Mouse (Mus musculus) effector memory CD4-positive, alpha-beta T cell, adult 5 months (primary cell): ENCODE results near the gene Rab40b. TPM values are rescaled to one million over a fixed set of nuclear protein-coding genes. Genes with fewer than 3 reads are reported as not detected.

Experiments used
- polyA plus RNA-seq: library from polyadenylated mRNA; unstranded; fragments of 100-300 nt; shearing (Covaris generic); gene quantifications from one replicate; pipeline ENCODE4 v1.2.1, GENCODE M21; 2017

Gene Rab40b
- not detected for polyA plus RNA-seq

GRCm38 (mm10) chr11:121387750-121388553 lies at the start of gene Rab40b:
Rab40b (minus strand) TSS chr11:121388251.

DNA sequence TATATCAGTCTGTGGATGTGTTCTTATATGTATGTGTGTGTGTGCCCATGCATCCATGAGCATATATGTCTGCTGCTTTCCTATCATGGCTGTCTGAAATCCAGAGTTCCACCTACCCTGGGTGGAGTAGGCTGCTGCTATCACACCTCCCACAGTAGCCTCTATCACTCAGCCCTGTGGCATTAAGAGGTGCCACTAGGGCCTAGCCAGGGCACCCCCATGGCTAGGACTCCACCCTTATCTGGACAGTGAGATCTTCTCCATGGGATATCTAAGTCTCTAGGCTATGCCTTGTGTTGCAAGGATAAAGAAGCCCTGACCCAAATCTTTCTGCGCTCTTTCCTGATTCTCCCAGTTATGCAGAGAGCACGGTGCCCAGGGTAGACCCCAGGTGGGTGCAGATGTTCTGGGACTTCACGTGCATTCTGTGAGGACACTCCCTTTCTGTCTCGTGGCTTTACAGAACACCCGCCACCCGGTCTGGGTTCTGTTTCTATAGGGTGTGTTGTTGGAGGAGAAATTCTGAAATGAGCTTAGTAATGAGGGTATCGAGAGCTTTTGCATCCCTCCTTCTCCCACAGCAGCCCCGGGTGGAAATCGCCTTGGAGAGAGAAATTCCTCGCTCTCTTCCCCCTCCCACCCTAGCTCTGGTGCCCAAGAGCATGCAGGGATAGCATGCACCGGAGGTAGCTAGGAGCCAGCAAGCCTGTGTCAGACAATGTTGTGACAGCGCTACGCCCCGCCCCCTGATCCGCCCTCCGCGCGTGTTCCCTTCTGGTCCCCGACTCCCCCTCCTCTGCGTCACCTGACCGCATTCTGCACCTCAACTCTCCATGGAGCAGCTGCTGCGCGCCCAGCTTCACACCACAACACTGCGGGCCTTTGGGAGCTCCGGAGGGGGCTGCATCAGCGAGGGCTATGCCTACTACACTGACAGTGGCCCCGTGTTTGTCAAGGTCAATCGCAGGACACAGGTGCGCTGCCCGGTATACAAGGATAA lies 46.4 kb upstream of the Rab40b start, which contains the start of gene Fn3k:
TSS of gene Fn3k (plus strand) at position 758 of the 1,000 bp plus-strand sequence.

DNA sequence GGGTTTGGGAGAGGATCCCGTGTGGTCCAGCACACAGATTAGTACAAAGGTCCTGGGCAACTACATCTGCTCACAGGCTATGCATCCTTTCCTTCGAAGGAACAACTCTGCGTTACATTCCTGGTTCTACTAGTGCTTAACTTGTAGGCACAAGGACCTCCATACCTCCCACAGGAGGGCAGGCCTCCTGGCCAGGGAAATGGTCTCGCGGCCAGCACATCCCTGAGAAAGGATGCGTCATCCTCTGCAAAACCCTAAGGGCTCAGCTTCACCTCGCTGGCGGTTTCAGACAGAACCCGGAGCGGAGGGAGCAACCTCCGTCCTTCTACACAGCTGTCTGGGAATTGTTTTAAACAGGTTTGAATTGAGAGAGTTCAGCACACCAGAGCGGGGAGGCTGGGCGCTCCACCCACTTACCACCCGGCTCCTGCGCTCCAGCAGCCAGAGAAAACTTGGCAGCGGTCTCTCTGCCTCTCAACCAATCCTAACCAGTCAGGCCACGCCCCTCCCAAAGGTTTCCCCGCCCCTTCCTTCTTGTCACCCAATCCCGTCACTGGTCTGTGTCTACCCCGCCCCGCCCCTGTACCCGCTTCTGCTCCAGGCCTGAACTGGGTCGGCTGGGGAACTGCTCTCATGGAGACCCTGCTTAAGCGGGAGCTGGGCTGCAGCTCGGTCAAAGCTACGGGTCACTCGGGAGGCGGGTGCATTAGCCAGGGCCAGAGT lies 32.9 kb upstream of the Rab40b start, which contains the start of gene Fn3krp:
TSS of gene Fn3krp (plus strand) at position 572 of the 723 bp plus-strand sequence.

DNA sequence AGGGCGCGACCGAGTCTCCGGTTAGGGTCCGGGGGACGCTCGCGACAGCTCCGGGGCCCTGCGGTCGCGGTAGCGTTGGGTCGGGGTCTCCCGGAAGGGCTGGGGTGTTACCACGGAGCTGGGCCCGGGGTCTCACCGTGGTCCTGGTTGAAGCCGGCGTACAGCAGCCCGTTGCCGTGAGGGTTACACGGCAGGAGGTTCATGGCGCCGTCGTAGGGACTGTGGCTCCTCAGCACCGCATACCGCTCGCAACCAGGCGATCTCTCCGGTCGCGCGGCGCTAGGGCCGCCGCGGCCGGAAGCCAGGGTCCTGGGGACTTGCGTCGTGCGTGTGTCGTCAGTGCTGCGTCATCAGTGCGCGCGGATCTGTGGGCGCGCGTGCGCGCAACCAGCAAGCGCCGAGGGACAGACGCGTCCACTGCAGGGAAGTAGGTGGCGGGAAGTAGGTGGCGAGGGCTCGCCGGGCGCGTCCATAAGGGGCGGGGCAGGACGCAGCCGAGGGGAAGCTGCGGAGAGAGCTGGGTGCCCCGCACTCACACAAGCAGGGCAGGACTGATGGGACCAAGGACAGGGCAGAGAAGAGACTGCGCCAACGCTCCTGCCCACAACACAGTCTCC lies 33.9 kb downstream of the Rab40b start, which contains the start of gene Wdr45b:
TSS of gene Wdr45b (minus strand) at position 355 of the 617 bp plus-strand sequence.

Other genes starting within 250 kb of the Rab40b start
- not detected for gene Tex19.1, start 242.1 kb downstream of the Rab40b start, polyA plus RNA-seq
- gene Uts2r, start 228.0 kb downstream of the Rab40b start, polyA plus RNA-seq, result not detected
- gene Hexdc, start 183.8 kb downstream of the Rab40b start, polyA plus RNA-seq, result 2.5 TPM
- gene Ogfod3, start 183.5 kb downstream of the Rab40b start, polyA plus RNA-seq, result 12.4 TPM
- gene Cybc1, start 158.9 kb downstream of the Rab40b start, polyA plus RNA-seq, result 74.3 TPM
- 28.2 TPM for gene Narf, start 151.0 kb downstream of the Rab40b start, polyA plus RNA-seq
- 18.7 TPM for gene Foxk2, start 128.3 kb downstream of the Rab40b start, polyA plus RNA-seq
- 81.5 TPM for gene Wdr45b, start 33.8 kb downstream of the Rab40b start, polyA plus RNA-seq
- gene Fn3krp, start 33.1 kb upstream of the Rab40b start, polyA plus RNA-seq, result 0.29 TPM
- gene Fn3k, start 46.7 kb upstream of the Rab40b start, polyA plus RNA-seq, result not detected
- gene Tbcd, start 63.7 kb upstream of the Rab40b start, polyA plus RNA-seq, result 27.9 TPM
- not detected for gene Zfp750, start 131.1 kb upstream of the Rab40b start, polyA plus RNA-seq